Mouse (Mus musculus) E14TG2a.4 (cell line): ENCODE results near the gene Tlk2.
A peak's percentile ranks its signal among the peaks of the same experiment; 100 is the strongest.

Source experiments
- H3K27me3 ChIP-seq: 2 replicates; pipeline ENCODE4 v1.6.1; 2014; ENCODE audit warnings: low read length, control low read depth; ENCODE audit not compliant: insufficient read depth
- H3K36me3 ChIP-seq: 2 replicates; pipeline ENCODE4 v1.6.1; 2014; ENCODE audit warnings: low read length, control low read depth; ENCODE audit not compliant: insufficient read depth
- H3K4me1 ChIP-seq: replicated peaks from 2 replicates; pipeline ENCODE4 v1.6.1; 2014; ENCODE audit warnings: low read depth, low read length, control low read depth
- H3K4me3 ChIP-seq: replicated peaks from 2 replicates; pipeline ENCODE4 v1.5.1; 2014; ENCODE audit warnings: mild to moderate bottlenecking, low read length
- H3K9me3 ChIP-seq: 2 replicates; pipeline ENCODE4 v1.6.1; 2014; ENCODE audit warnings: low read length, control low read depth
- CTCF ChIP-seq: conservative IDR thresholded peaks from 2 replicates; pipeline ENCODE4 v1.5.1; 2014; ENCODE audit warnings: low read length
- NANOG ChIP-seq: IDR thresholded peaks from 2 replicates; pipeline ENCODE4 v1.6.1; 2014; ENCODE audit warnings: borderline replicate concordance, low read length, mixed read lengths
- POU5F1 ChIP-seq: IDR thresholded peaks from 2 replicates; pipeline ENCODE4 v1.6.1; 2014; ENCODE audit warnings: low read length, borderline replicate concordance

Tlk2 gene

DNA sequence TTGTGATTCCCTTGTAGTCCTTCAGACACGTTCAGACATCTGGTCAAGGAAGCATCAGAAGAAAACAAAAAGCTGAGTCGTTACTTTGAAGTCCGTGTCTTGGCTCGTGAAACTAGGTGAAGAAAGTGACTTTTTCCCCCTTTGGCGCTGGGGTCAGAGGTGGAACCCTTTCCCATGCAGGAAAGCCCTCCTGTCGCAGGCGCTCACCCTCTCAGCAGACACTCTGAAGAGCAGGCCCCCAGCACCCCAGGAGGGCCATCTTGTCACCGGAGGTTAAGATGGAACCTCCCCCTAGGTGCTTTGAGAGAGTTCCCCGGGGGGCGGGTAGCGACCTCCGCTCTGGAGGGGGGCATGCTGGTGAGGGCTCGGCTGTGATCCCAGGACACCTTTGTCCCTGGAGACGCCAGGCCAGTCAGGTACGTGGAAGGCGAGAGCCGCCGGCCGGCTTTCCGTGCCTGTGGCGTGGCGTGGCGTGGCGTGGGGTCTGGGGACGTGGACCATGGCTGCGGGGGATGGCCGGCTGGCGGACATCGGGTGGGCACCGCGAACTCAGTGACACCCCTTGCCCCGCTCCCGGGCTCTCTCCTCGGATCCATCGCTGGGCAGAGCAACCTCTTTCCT, 2.0 kb downstream of the Tlk2 start:
- Histone ChIP-seq H3K9me3 (no peaks in the 10 kb centered on the region), H3K4me3 (peak overlapping the region; percentile 91), H3K27me3 (no peaks in the 10 kb centered on the region), H3K36me3 (peaks cover 32% of the 10 kb centered on the region), H3K4me1 (peaks cover 45% of the 10 kb centered on the region)
- no peak for TF ChIP-seq POU5F1
- no peak for TF ChIP-seq NANOG
- no peak for TF ChIP-seq CTCF

- no peak for TF ChIP-seq POU5F1
Measured at GRCm38 (mm10) chr11:105181126-105181637, 2.6 kb downstream of the Tlk2 start.

DNA sequence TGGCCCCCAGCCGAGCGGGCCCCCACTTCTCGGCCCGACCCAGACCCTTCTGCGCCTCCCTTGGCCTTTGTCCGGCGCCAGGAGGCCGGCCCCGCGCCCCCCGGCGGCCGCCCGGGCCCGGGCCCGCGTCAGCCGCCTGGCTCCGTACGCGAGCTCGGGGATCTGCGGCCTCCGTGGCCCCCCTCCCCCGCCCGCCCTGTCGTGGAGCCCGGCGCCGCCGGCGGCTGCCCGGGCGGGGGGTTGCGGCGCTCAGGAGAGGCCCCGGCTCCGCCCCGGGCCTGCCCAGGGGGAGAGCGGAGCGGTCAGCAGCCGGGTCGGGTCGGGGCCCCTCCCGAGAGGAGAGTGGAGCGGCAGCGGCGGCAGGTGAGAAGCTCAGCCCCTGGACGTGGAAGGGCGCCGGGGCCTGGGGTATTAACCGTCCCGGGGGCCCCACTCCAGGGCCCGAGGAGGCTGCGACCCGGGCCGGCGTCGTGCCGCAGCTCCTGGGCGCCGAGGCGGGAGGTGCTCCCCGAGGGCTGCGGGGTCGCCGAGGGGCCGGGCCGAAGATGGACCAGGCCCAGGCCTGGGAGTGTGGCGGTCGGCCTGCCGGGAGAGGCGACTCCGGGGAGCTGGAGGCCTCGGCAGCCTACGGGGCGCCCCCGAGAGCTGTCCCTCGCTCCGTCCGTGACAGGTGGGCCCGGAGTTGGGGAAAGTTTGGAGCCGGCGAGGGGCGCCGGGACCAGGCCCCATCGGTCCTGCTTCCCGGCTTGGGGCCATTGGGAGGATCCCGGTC, 3.3 kb downstream of the Tlk2 start:
- no peaks in the 10 kb centered on the region for H3K9me3 ChIP-seq
- H3K4me3 ChIP-seq, result peak overlapping the region; percentile 91
- H3K4me1 ChIP-seq, result peaks cover 45% of the 10 kb centered on the region
- H3K27me3 ChIP-seq, result no peaks in the 10 kb centered on the region
- H3K36me3 ChIP-seq, result peaks cover 43% of the 10 kb centered on the region
- no peak for TF ChIP-seq POU5F1
- TF ChIP-seq NANOG, result no peak
- TF ChIP-seq CTCF, result no peak

More at GRCm38 (mm10) chr11:105181126-105181637, 2.6 kb downstream of the Tlk2 start:
- H3K4me1 ChIP-seq, result peaks cover 45% of the 10 kb centered on the region
- no peaks in the 10 kb centered on the region for H3K9me3 ChIP-seq
- peaks cover 37% of the 10 kb centered on the region for H3K36me3 ChIP-seq
- H3K27me3 ChIP-seq, result no peaks in the 10 kb centered on the region
- H3K4me3 ChIP-seq, result peak overlapping the region; percentile 91

DNA sequence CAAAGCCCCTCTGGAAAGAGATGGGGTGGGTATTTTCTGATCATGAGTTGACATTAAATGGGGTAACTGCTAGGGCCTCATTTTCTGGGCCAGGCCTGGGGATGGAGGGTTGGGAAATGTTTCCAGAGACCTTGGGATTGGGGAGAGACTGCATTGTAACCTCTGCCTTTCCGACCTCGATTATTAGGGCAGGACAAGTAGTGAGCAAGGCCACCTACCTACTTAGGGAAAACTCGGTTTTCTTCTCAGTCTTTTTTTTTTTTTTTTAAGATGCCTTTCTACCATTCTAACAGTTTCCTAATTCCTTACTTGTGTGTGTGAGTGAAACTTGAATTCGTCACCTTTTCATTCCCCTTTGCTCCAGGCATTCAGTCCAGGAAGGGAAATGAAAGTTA, 3.9 kb downstream of the Tlk2 start:
- no peaks in the 10 kb centered on the region for H3K27me3 ChIP-seq
- peak overlapping the region; percentile 91 for H3K4me3 ChIP-seq
- peaks cover 43% of the 10 kb centered on the region for H3K36me3 ChIP-seq
- peaks cover 45% of the 10 kb centered on the region for H3K4me1 ChIP-seq
- no peak for TF ChIP-seq NANOG
- no peak for TF ChIP-seq POU5F1
- TF ChIP-seq CTCF, result no peak
- no peaks in the 10 kb centered on the region for H3K9me3 ChIP-seq

DNA sequence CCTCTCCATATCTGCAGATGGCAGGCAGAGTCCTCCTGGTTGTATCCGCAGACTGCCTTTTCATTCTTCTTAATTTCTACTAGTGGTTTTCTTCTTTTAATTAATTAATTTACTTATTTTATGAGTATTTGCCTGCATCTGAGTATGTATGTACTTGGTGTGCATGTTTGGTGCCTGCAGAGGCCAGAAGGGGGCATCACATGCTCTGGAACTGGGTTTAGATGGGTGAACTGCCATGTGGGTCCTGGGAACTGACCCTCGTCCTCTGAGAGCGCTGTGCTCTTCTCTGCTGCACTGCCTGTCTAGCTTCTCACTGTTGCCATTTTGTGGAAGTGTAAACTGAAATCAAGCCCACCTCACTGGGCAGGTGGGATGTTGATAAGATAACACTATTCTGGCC, 6.1 kb downstream of the Tlk2 start:
- Histone ChIP-seq H3K36me3 (peaks cover 41% of the 10 kb centered on the region), H3K27me3 (no peaks in the 10 kb centered on the region), H3K4me1 (peaks cover 33% of the 10 kb centered on the region), H3K4me3 (no peak overlapping the region), H3K9me3 (no peaks in the 10 kb centered on the region)
- TF ChIP-seq CTCF, result peak; percentile 44
- TF ChIP-seq NANOG, result no peak

DNA sequence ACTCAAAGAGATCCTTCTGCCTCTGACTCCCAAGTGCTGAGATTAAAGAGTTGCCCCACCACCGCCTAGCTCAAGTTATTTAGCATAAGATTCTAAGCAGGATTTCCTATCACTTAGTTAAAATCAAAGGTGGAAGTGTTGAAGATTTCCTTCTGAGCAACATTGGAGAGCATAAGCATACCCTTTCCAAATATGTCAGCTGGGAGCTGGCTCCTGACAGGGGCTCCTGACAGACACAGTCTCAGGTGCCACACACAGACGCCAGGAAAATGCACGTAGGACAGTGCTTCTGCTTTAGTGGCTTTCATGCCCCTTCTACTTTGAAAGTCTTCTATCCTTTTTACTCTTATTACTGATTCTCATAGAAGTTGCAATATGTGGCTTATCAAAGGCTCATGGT, 13.6 kb downstream of the Tlk2 start:
- H3K9me3 ChIP-seq, result no peaks in the 10 kb centered on the region
- H3K4me3 ChIP-seq, result no peak overlapping the region
- H3K27me3 ChIP-seq, result no peaks in the 10 kb centered on the region
- no peak for TF ChIP-seq NANOG
- no peak for TF ChIP-seq POU5F1
- TF ChIP-seq CTCF, result no peak
- peaks cover 53% of the 10 kb centered on the region for H3K36me3 ChIP-seq
- peaks cover 21% of the 10 kb centered on the region for H3K4me1 ChIP-seq

DNA sequence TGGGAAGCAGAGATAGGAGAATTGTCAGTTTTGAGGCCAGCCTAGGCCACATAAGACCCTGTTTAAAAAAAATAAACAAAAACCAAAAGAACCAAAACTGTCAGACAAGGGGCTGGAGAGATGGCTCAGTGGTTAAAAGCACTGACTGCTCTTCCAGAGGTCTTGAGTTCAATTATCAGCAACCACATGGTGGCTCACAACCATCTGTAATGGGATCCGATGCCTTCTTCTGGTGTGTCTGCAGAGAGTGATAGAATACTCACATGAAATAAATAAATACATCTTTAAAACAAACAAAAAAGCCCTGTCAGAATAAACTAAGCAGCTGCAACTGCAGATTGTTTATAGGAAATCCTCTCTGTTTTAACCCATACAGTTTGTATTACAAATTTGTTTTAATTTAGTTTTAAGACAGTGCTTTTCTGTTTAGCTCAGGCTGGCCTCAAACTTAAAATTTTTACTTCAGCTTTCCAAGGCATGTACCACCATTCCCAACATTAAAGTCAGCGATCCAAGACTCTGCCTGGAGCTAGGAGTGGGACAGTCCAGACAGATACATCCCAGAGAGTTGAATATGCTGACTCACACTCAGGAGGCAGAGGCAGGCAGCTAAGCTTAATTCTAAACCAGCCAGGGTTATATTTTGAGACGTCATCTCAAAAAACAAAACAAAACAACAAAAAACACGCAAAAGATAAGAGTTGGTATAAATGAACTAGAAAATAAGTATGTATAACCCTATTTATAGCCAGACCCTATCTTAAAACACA, 18.5 kb downstream of the Tlk2 start:
- Histone ChIP-seq H3K9me3 (no peaks in the 10 kb centered on the region), H3K36me3 (peaks cover 42% of the 10 kb centered on the region), H3K4me1 (peaks cover 30% of the 10 kb centered on the region)

DNA sequence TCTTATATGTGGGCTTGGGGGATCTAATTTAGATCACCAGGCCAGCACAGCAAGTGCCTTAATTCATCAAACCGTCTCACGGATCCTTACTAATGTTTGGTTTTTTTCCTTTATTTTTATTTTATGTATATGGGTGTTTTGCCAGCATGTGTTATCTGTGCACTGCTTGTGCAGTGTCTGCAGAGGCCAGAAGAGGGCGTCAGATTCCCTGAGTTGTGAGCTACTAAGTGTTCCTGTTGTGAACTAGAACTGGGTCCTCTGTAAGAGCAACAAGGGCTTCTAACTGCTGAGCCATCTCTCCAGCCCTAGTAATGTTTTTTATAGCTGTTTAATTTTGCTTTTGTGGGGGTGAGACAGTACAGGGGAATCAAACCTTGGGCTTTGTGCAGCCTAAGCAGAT, 23.8 kb downstream of the Tlk2 start:
- H3K36me3 ChIP-seq, result peaks cover 16% of the 10 kb centered on the region; the same call in 1 of the 2 replicates
- H3K9me3 ChIP-seq, result no peaks in the 10 kb centered on the region
- H3K27me3 ChIP-seq, result no peaks in the 10 kb centered on the region
- TF ChIP-seq CTCF (peak; percentile 80), NANOG (no peak)
- H3K4me1 ChIP-seq, result peaks cover 32% of the 10 kb centered on the region
- no peak overlapping the region for H3K4me3 ChIP-seq

More for the DNA sequence above, 18.5 kb downstream of the Tlk2 start:
- TF ChIP-seq NANOG, result no peak
- no peak for TF ChIP-seq CTCF
- no peak for TF ChIP-seq POU5F1
- no peaks in the 10 kb centered on the region for H3K27me3 ChIP-seq
- H3K4me3 ChIP-seq, result no peak overlapping the region

- Histone ChIP-seq H3K4me1 (peaks cover 10% of the 10 kb centered on the region), H3K9me3 (no peaks in the 10 kb centered on the region), H3K36me3 (peaks cover 53% of the 10 kb centered on the region), H3K4me3 (no peak overlapping the region), H3K27me3 (no peaks in the 10 kb centered on the region)
- TF ChIP-seq POU5F1 (no peak), NANOG (no peak), CTCF (no peak)
Measured at GRCm38 (mm10) chr11:105210007-105210406, 31.4 kb downstream of the Tlk2 start.
